Mouse (Mus musculus) thymus, postnatal 4 days (tissue): ENCODE measurements at regions not wholly inside any gene's neighbourhood (a gene's known extent, or its start where the extent isn't known, plus 50 kb on each side); places are given as distances from the start of the nearest gene placed in this dataset.
A peak's percentile ranks its signal among the peaks of the same experiment; 100 is the strongest.
"Not testable (repeated sequence)": the region's sequence is repeated elsewhere in the genome, so short reads cannot be mapped to it uniquely, and the experiment has no call there.

Experiments used
- DNase-seq: peaks from one replicate; pipeline ENCODE4 v3.0.0; 2021

DNA sequence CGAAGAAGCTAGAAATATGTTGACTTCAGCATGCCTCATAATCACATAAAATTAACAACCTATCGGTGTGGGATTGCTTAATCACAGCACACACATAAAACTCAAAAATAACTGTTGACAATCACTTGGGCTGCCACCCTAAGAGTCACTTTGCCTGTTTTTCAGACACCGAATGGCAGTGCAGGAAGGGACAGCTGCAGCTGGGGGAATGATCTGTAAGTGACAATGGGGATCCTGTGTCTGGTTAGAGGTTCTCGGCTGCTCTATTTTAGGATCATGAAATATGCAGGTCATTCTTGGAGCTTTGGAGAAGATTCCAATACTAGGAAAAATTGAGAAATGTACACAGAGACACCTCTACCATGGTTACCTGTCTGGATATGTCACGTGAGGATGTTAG is 54.4 kb upstream of the Tcf12 start:
- no peak for DNase-seq

GRCm38 (mm10) chr9:72166611-72167010 is 54.9 kb upstream of the Tcf12 start:
- peak; percentile 44 for DNase-seq

DNA sequence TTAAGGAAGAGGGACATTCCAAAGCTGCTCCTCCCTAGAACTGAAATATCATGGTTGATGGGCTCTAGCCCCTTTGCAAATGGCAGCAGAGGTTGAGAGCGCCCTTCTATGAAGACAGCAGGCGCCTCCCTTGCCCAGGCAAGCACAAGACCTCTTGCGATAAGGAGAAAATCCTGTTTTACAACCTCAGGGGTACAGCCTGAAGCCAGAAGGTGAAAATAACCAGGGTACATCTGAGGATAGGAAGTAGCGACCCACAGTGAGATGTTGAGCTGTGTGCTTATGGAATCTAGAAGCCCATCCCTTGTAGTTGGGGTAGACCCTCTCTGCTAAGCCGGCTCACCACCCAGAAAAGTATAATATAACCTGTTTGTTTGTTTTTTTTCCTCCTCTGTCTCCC is 57.6 kb upstream of the Tcf12 start:
- no peak for DNase-seq

- no peak for DNase-seq
These were observed 58.1 kb upstream of the Tcf12 start for GRCm38 (mm10) chr9:72169728-72170188.

DNA sequence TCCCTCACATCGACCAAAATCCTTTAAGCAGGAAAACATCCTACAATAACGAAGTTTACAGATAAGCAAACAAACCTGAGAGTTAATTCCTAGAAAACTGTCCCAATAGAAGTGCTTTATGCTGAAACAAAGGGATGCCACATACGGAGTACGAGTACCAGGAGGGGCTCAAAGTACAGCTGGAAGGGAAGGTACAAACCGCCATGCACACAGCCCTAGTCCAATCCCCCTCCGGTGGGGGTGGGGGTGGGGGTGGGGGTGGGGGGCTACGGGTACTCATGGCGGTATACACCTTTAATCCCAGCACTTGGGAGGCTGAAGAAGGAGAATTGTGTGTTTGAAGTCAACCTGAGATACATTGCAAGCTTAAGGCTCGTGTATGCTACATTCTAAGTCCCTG is 58.6 kb upstream of the Tcf12 start:
- DNase-seq, result no peak

GRCm38 (mm10) chr9:72172331-72172730 is 60.7 kb upstream of the Tcf12 start:
- no peak for DNase-seq

- no peak for DNase-seq
These were observed 69.3 kb upstream of the Tcf12 start for GRCm38 (mm10) chr9:72180972-72181371.

GRCm38 (mm10) chr9:72183336-72183735 is 71.7 kb upstream of the Tcf12 start:
- DNase-seq, result no peak

DNA sequence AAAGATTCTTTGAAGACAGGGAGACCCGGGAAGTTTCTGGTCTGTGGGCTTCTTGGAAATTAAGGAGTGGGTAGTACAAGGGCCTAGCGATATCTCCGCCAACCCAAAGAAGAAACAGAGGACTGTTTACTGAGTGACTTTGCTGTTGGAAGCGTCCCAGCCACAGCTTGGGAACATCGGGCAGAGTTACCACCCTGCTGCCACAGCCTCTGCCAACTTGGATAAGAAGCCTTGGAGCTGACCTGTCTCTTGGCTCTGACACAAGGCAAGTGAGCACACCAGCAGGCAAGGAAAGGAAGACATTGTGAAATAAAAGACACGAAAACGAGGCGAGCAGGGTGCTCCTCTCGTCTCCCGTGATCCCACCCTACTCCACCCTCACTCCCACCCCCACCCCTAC is 72.3 kb upstream of the Tcf12 start:
- DNase-seq, result no peak

GRCm38 (mm10) chr9:72189867-72190266 is 78.2 kb upstream of the Tcf12 start:
- no peak for DNase-seq

GRCm38 (mm10) chr9:72190631-72191030 is 79.0 kb upstream of the Tcf12 start:
- no peak for DNase-seq

DNA sequence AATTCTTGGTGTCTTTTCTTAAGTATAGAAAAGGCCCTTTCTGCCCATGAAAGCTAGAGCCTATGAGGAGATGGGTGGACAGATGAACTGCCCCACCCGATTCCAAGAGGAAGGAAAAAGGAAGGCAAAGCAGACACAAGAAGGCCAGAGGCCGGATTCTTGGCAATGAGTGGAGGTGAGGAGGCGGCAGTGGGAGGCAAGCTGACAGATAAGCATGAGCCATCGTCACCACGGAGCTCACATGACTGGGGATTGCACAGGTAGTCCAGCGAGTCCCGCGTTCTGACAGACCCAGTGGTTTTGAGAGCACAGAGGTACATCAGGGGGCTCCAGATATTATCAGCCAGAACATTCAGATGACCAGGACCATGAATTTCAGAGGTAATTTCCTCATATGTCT is 79.4 kb upstream of the Tcf12 start:
- DNase-seq, result no peak

DNA sequence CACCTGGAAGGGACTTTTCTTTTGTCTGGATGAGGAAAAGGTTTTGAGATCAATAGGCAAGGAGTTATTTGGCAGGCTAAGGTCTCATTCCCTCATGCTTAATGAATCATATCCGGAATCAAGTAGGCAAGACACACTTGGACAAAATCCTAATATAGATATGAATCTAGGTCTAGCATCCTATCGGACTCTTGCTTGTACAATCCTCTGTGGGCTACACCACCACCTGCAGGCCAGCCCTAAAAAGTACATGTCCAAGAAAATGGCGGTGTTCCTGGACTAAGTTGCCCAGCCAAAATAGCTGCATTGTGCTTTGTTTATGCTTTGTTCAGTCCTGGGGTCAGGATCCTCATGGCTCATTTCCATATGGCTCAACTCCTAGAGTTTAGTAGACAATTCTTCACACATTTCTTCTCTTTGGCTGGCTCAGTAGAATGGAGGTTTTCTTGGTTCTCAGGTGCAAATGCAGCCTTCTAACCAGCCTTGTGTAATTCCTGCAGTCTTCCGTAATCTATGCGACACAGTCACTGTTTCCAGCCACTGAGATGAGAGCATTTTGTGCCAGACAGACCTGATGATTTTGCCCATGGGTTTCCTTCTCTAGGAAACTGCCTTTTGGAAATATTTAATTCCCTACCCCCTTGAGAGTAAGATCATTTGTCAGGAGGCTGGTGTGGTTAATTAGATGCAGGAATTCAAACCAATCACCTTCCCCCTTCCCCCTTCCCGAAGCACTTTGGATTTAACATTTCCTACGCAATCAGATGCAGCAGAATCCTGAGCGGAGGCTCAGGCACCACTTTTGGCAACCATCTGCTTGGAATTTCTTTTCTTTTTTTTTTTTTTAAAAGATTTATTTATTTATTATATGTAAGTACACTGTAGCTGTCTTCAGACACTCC is 80.6 kb upstream of the Tcf12 start:
- DNase-seq, result peak; percentile 62

DNA sequence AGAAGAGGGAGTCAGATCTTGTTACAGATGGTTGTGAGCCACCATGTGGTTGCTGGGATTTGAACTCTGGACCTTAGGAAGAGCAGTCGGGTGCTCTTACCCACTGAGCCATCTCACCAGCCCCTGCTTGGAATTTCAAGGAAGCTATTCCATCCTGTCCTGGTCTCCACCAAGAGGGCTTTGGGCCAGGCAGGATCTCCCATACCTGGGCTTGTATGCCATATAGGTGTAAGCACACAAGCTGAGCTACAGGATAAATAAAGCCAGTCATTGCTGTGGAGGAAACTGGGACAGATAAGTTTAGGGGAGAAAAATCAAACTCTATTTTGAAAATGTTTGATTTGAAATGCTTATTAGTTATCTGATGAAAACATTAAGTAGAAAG is 81.3 kb upstream of the Tcf12 start:
- not testable (repeated sequence) for DNase-seq

DNA sequence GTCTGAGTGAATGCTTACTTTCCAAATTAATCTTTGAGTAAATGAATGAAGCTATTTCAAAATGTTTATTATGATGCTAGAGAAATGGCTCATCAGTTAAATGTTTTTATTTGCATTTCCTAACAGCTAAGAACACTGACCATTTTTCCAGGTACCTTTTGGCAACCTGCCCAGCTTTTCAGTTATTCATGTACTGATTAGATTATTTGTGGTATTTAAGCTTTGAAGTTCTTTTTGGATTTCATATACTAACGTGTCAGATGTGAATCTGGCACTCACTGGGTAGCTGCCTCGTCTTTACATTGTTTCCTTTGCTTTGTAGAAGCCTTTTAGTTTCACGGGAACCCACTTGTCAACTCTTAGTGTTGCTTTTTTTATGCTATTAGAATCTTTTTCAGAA is 79.3 kb upstream of the Zfp280d start:
- no peak for DNase-seq

DNA sequence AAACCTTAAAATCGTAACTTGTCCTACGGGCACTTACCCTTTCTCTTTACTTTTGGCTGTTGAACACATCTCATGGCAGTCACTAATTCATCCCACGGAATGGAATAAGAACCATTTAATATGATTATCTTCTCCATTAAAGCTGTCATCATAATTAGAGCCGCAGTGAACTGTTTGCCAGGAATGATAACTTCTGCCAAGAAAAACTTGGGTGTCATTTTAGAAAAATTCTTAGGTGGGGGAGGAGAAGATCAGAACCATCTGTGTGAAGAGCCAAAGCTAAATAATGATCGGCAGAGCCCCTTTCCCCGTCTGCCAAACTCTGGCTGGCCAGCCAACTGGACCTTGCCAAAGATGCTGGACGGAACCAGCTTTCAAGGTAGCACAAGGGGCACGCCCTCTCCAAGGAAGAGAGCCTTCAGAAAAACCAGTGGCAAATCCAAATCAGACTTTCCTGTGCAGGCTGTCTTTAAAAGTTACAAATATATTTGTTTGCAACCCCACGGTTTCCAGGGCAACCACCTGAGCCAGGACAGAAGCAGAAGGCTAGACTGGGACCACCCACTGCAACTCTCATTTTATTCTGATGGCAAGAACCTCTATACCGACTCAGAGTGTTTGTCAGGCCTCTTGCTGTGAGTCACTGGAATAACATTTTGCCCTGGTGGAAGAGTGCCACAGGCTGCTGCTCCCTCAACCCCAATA is 77.9 kb upstream of the Zfp280d start:
- DNase-seq, result no peak

DNA sequence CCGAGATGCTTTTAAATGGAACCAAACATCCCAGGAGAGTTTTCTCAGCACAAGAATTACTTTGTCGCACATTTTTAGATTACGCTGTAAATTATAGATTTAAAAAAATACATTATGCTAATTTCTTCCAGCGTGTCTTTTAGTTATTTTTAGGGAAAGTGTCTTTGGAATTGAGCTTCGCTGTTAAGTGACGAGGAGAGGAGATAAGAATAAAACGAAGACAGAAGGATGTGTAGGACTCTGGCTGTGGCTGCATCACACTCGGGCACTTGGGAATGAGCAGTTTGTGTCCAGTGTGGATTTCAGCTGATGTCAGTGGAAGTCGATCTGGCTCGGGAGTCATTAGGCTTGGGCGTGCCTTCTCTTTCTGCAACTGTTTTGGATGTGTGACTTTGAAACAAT is 77.3 kb upstream of the Zfp280d start:
- DNase-seq, result no peak

DNA sequence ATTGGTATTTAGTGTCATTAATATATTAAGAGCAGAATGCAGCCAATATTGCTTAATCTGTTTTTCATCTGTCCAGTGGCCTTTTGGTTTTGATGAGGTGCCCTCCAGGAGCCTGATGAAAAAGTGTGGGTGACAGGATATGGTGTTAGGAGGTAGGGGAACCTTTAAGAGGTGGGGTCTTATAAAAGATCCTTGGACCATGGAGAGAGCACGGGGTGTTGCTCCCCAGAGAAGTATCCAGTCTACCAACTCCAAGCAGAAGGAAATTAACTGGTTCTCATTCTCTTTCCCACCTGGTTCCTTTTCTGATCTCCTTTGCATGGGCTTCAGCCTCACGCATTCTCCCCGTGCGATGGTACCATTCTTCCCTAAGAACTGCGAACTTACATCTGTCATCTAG is 75.7 kb upstream of the Zfp280d start:
- DNase-seq, result no peak

- DNase-seq, result no peak
These were observed 70.2 kb upstream of the Zfp280d start for GRCm38 (mm10) chr9:72204357-72204905.

GRCm38 (mm10) chr9:72205815-72206214 is 68.8 kb upstream of the Zfp280d start:
- peak; percentile 35 for DNase-seq

DNA sequence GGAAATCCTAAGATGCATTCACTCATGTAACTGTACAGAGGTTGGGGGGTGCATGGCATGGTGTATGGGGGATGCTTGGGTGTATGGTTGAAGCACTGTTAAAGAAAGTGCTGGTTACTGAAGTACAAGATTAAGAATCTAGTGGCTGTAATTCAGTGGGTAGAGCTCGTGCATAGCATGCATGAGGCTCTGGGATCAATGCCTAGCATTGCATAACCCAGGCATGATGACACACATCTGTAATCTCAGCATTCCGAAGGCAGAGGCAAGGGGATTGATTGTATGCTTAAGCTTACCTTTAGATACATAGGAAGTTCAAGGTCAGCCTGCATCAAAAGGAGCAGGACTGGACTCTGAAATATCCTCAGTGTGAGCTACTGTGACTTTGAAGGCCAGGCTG is 67.7 kb upstream of the Zfp280d start:
- DNase-seq, result no peak

- DNase-seq, result peak; percentile 71
These were observed 66.4 kb upstream of the Zfp280d start for GRCm38 (mm10) chr9:72208296-72208695.

DNA sequence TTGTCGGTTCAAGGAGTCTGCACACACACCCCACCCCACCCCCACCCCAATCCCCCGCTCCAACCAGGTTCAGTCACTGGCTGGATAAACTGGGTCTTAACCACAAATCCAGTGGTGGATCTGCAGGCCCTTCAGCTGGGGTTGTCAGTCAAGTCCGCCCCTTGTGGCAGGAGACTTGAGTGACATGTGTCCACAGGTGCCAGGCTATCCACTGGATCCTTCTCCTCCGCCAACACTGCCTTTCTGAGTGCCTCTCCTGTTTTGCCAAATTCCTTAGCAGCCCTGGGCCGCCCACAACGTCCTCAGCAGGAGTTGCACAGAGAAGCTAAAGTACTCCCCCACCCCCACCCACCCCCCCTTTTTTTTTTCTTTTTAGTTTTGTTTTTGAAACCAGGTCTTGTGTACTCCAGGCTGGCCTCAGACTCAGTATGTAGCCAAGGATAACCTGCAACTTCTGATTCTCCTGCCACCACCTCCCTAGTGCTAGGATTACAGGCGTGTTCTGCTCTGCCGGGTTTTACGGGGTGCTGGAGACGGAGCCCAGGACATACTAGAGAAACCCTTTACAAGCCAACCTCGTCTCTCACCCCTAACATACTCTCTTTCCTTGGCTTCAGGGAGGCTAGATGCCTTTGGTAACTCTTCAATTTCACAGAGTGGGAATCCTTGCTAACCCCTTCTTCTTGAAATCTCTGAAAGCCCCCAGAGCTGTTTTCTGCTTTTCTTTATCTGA is 57.2 kb upstream of the Zfp280d start:
- peak; percentile 43 for DNase-seq
